Mouse (Mus musculus) thymus, adult 2 months (tissue): ENCODE data around the gene Cebpg.

ENCODE experiments used
- CTCF ChIP-seq: fragments of 200-500 bp; IDR thresholded peaks from 2 replicates; pipeline ENCODE4 v1.5.1; 2012; ENCODE audit warnings: mild to moderate bottlenecking, control low read depth, low read length, moderate library complexity, borderline replicate concordance; ENCODE audit not compliant: control insufficient read depth, poor library complexity, insufficient read depth; ENCODE audit errors: extremely low read depth
- POLR2A ChIP-seq: fragments of 200-500 bp; IDR thresholded peaks from 2 replicates; pipeline ENCODE4 v1.6.1; 2012; ENCODE audit warnings: mild to moderate bottlenecking, low read length, control low read depth, moderate library complexity; ENCODE audit not compliant: control insufficient read depth, poor library complexity, insufficient read depth; ENCODE audit errors: extremely low read depth

GRCm38 (mm10) chr7:35042209-35042554 is 14.2 kb downstream of the Cebpg start:
- no peak for TF ChIP-seq POLR2A
- TF ChIP-seq CTCF: no peak
